Mouse (Mus musculus): Measurements from ENCODE around the gene Babam2.

Babam2 gene

GRCm38 (mm10) chr5:31987541-31988307 lies 290.2 kb downstream of the Babam2 start:
- in situ Hi-C loops (cut with MboI) = no loop called here

GRCm38 (mm10) chr5:31997189-31997954 lies 299.9 kb downstream of the Babam2 start:
- in situ Hi-C loops (cut with MboI) = no loop called here

- in situ Hi-C loops (cut with MboI) = no loop called here
These were observed 301.3 kb downstream of the Babam2 start for GRCm38 (mm10) chr5:31998806-31999205.

- in situ Hi-C loops (cut with MboI) = no loop called here
These were observed 302.6 kb downstream of the Babam2 start for GRCm38 (mm10) chr5:32000076-32000475.

- in situ Hi-C loops (cut with MboI) = no loop called here
These were observed 303.8 kb downstream of the Babam2 start for GRCm38 (mm10) chr5:32001266-32001665.

GRCm38 (mm10) chr5:32001771-32002170 lies 304.3 kb downstream of the Babam2 start:
- in situ Hi-C loops (cut with MboI) = no loop called here

- in situ Hi-C loops (cut with MboI) = no loop called here
These were observed 310.9 kb downstream of the Babam2 start for GRCm38 (mm10) chr5:32008401-32008800.

GRCm38 (mm10) chr5:32010056-32010455 lies 312.6 kb downstream of the Babam2 start:
- in situ Hi-C loops (cut with MboI) = no loop called here

GRCm38 (mm10) chr5:32013053-32013452 lies 315.6 kb downstream of the Babam2 start:
- in situ Hi-C loops (cut with MboI) = no loop called here

GRCm38 (mm10) chr5:32014786-32015185 lies 317.3 kb downstream of the Babam2 start:
- in situ Hi-C loops (cut with MboI) = no loop called here

GRCm38 (mm10) chr5:32015949-32016478 lies 318.5 kb downstream of the Babam2 start:
- in situ Hi-C loops (cut with MboI) = no loop called here

GRCm38 (mm10) chr5:32017686-32018085 lies 320.2 kb downstream of the Babam2 start:
- in situ Hi-C loops (cut with MboI) = no loop called here

- in situ Hi-C loops (cut with MboI) = no loop called here
These were observed 320.8 kb downstream of the Babam2 start for GRCm38 (mm10) chr5:32018276-32018675.

GRCm38 (mm10) chr5:32029834-32030433 lies 332.4 kb downstream of the Babam2 start:
- in situ Hi-C loops (cut with MboI) = no loop called here

- in situ Hi-C loops (cut with MboI) = no loop called here
These were observed 335.7 kb downstream of the Babam2 start for GRCm38 (mm10) chr5:32033185-32033584.

GRCm38 (mm10) chr5:32033621-32034020 lies 336.1 kb downstream of the Babam2 start:
- in situ Hi-C loops (cut with MboI) = no loop called here

- in situ Hi-C loops (cut with MboI) = no loop called here
These were observed 337.1 kb downstream of the Babam2 start for GRCm38 (mm10) chr5:32034475-32035054.

- in situ Hi-C loops (cut with MboI) = no loop called here
These were observed 338.3 kb downstream of the Babam2 start for GRCm38 (mm10) chr5:32035721-32036320.

- in situ Hi-C loops (cut with MboI) = no loop called here
These were observed 339.4 kb downstream of the Babam2 start for GRCm38 (mm10) chr5:32036896-32037295.

- in situ Hi-C loops (cut with MboI) = no loop called here
These were observed 340.1 kb downstream of the Babam2 start for GRCm38 (mm10) chr5:32037546-32037945.

- in situ Hi-C loops (cut with MboI) = no loop called here
These were observed 341.5 kb downstream of the Babam2 start for GRCm38 (mm10) chr5:32038994-32039393.

GRCm38 (mm10) chr5:32039511-32039910 lies 342.0 kb downstream of the Babam2 start:
- in situ Hi-C loops (cut with MboI) = no loop called here

Data from mature B cell (primary cell).